Mouse (Mus musculus) right cerebral cortex, adult 2 months (tissue): Measurements from ENCODE around the gene Gm42417.

ENCODE experiments used
- DNase-seq, 2 experiments: peaks; one replicate each; pipeline ENCODE4 v3.0.0; 2021 to 2022; ENCODE audit warnings: low spot score in 2 of 2

Gene Gm42417

DNA sequence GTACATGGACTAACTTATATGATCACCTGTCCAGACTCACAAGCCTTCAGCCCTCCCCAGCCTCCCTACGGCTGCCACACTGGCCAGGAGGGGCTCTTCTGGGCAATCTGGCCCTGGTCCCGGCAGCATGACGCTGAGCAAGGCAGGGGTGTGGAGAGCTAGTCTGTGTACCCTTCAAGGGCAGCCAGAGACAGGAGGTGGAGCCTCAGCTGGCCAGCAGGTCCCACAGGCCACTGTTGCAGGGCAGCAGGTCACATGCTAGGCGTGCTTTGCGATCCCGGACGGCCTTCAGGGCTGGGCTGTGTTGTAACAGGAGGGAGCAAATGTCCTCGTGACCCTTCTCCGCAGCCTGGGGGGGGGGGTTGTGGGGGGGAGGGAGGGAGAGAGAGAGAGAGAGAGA, at the start of gene Gm42417:
Gm42417 (minus strand) TSS at position 244 of the 400 bp plus-strand sequence.
- DNase-seq, result no peak

- no peak for DNase-seq
These were observed 48.6 kb upstream of the Gm42417 start for GRCm38 (mm10) chr1:36587860-36588259.

DNA sequence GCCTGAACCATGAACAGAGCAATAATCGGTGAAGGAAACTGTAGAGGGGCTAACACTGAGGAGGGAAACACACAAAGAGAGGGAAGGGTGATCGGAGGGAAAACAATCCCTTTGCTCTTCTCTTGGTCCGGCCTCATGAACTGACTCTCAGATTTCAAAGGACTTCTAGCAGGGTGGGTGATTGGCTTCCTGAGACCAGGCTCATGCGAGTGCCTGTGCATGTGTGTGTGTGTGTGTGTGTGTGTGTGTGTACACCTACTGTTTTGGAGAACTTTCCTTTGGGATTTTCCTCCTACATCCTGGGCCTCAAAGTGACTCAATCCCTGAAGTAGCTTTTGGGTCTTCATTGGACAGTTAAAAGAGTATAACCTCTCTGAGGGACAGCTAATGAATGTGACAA, 47.1 kb upstream of the Gm42417 start:
- no peak for DNase-seq

DNA sequence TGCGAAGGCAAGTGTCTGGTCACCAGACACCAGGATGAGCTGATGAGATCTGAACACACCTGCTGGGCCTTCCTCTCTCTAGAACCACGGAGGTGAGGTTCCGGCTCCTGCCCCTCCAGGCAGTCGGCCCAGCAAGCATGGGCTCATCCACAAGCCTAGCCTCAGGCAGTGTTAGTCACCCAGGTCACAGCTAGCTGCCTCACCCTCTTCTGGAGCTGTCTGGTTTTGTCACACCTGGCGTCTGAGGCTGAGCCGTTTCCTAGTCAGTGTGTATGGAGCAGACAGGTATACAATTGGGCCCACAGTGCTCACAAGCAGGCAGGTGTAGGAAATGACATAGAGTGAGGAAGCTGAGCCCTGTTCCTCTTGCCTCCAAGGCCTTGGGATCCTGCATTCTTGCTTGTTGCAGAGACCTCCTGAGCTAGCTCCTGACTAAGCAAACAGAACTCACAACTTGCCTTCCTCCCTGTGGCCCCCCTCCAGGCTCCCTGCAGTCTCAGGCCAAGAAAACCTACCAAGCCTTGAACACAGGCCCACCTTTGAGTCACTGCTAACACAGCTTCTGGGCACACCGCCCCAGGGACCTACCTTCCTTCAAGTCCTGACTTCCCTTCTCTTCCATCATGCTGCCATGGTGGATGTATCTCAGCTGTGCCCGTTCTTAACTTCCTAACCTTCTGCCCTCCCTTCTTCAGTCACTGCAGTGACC, 44.3 kb upstream of the Gm42417 start:
- DNase-seq, result no peak

DNA sequence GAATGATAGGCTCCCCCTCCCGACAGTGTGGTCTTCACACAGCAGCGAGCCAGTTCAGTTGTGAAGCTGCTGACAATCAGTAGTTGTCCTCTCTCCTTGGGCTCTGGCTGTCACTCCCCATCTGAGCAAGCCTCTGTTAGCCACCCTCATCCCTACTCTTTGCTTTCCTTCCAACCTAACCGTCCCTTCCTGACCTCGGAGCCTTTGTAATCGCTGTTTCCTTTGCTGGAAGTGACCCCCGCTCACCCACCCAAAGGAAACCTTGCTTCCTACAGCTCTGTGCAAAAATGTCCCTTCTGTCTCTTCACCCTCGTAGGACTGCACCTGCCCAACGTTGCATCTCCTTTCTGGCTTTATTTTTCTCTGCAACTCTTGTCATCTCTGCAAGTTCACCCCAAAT, 43.0 kb upstream of the Gm42417 start:
- DNase-seq, result no peak

DNA sequence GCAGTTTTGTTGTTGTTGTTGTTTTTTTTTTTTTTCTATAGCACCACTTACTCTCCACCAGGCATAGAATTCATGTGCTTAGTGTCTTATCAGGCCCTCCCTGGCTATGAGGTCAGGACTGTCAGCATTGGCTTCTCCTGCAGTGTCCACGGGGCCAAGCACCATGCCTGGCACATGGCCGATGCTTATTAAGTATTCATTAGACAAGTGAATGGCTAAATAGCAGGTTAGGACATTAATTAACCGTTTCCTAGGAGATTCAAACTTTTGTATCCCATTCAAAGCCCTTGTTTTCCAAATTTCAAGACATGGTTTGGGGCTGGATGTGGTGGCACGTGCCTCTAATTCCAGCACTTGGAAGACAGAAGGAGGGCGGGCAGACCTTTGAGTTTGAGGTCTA, 42.0 kb upstream of the Gm42417 start:
- DNase-seq, result no peak

DNA sequence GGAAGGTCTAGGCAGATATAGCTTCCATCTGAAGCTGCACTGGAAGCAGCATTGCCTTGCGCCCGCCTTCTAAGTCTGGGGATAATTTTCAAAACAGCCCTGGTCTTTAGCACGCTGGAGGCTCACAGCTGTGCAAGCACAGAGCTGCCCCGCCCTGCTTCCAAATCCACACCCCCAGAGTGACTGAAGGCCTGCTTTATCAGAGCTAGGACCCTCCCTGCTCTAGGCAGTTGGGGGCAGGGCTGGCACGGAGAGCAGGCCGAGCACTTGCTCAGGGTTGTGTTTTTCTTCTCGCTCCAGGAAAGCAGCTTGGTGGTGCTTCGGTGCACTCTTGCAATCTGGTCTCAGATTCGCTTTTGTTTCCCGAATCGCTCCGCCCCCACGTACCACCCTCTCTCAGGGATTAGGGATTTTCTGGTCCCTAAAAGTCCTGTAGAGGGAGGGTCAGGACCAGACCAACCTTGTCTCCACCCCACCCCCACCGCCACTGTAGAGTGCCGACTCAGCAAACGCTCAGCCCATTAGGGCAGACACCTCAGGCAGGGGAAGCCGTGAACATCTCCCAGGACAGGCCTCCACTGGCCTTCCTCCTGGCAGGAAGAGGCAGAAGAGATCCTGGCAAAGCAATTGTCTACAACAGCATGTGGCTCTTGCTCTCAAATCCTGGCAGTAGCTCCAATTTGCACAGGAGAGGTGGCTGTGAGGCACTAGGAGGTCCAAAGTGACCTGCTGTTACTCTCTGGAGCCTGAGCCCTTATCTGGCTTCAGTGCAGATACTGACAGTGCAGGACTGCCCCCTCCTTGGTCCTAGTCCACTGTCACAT, 41.4 kb upstream of the Gm42417 start:
- DNase-seq, result peak; percentile 29 to 53

- no peak for DNase-seq
These were observed 40.8 kb upstream of the Gm42417 start for GRCm38 (mm10) chr1:36579974-36580383.

- no peak for DNase-seq
These were observed 37.9 kb upstream of the Gm42417 start for GRCm38 (mm10) chr1:36576991-36577675.

DNA sequence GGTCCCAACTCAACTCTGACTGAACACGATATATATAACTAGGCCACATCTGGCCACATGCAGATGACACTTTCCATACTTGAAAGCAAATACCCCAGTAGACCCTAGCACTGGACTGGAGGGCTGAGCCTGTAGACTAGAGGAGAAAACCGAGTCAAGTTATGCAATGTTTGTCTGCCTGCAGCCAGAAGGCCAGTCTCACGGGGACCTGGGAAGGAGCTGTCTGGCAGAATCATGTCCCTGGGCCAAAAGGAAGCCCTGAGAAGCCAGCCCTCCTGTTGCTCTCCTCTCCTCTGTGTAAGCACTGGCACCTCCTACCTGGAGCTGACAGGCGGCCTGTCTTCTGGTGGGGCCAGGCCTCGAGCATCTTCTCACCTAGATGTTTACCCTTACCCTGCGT, 36.1 kb upstream of the Gm42417 start:
- DNase-seq, result no peak

GRCm38 (mm10) chr1:36574196-36574955, 35.1 kb upstream of the Gm42417 start:
- DNase-seq, result no peak

- no peak for DNase-seq
These were observed 34.3 kb upstream of the Gm42417 start for GRCm38 (mm10) chr1:36573524-36573923.

DNA sequence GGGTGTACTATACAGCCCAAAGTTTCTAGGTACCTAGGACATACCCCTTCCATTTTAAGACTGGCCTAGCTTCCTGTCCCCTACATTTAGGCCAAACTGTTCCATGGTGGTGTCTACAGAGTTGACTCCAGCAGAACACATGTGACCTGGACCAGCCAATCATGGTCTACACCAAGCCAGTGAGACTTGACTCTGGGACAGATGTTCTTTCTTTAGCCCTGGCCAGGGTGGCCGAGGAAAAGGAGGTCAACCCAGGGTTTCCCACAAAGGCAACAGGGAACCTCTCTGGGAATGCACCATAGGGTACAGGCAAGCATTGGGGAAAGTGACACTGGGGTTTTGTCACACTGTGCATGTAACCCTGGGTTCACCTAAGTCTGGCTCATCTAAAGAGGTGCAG, 33.5 kb upstream of the Gm42417 start:
- no peak for DNase-seq

DNA sequence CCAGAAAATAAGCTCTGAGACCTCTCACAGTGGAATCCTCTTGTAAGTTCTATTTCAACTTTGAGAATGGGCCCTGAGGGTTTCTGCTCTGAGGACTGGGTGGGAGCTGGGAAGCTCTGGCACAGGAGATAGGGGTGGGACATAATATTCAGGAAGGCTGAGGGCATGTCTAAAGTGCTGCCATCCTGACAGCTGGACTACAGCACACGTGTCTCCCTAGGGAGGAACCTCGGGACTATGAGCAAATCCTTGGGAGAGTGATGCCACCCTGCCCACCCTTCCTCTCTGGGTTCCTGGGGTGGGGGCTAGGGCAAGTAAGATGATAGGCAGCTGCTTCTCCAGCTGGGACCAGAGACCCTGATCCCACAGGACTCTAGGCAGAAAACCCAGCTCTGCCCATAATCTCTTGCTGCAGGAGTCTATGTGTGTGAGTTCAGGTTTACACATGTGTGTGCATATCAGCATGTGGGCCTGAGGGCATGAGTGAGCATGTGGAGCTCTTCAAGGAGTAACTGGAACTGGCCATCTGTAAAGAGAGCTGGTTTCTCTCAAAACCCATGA, 33.0 kb upstream of the Gm42417 start:
- DNase-seq, result no peak

DNA sequence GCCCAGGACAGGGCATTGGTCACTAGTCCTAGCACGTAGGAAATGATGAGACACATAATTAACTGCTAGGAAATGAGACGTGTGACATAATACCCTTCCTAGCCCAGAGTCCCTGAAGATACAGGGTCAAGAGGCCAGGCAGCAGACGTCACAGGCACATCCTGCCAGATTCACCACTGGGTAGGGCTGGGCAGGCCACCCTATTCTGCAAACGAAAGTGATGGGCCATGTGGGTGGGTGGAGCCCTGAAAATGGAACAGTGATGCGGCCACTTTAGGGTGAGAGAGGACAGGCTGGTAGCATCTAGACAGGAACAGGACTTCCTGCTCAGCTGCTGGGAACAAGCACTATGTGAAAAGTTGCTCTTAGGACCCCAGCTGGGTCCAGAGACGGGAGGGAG, 32.4 kb upstream of the Gm42417 start:
- no peak for DNase-seq

- no peak for DNase-seq
These were observed 31.1 kb upstream of the Gm42417 start for GRCm38 (mm10) chr1:36570320-36570719.

- no peak for DNase-seq
These were observed 30.6 kb upstream of the Gm42417 start for GRCm38 (mm10) chr1:36569694-36570276.

GRCm38 (mm10) chr1:36568776-36569175, 29.5 kb upstream of the Gm42417 start:
- no peak for DNase-seq

GRCm38 (mm10) chr1:36567818-36568603, 28.8 kb upstream of the Gm42417 start:
- no peak for DNase-seq

GRCm38 (mm10) chr1:36566425-36566824, 27.2 kb upstream of the Gm42417 start:
- no peak for DNase-seq
